Mouse (Mus musculus) small intestine, adult 2 months (tissue): ENCODE results near the gene Usp24.

ENCODE experiments used
- CTCF ChIP-seq: fragments of 200-500 bp; IDR thresholded peaks from 2 replicates; pipeline ENCODE4 v1.5.1; 2012; ENCODE audit warnings: low read depth, mild to moderate bottlenecking, control low read depth, inconsistent platforms, low read length, moderate library complexity, mixed read lengths; ENCODE audit not compliant: insufficient replicate concordance, insufficient read length; ENCODE audit errors: extremely low read depth
- POLR2A ChIP-seq: fragments of 200-500 bp; IDR thresholded peaks from 2 replicates; pipeline ENCODE4 v1.6.1; 2012; ENCODE audit warnings: low read depth, mild to moderate bottlenecking, control low read depth, inconsistent platforms, low read length, moderate library complexity

DNA sequence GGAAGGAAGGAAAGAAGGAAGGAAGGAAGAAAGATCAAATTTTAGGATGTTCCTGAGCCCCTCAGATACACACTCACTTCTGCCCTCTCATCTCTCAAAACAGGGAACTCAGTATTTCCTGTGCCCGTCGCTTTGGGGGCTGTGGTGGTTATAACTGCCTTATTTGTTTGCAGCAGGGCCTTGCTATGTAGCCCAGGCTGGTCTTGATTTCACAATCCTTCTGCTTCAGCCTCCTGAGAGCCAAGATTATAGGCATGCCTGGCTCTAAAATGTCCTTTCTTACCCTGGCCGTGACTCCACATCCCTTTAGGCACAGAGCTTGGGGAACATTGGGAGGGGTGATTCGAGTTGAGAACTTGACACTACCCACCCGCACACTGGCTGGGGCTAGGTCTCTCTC lies 146.5 kb downstream of the Usp24 start:
- TF ChIP-seq POLR2A: no peak
- no peak for TF ChIP-seq CTCF
